Mouse (Mus musculus) liver, embryonic 11.5 days (tissue): ENCODE measurements at regions not wholly inside any gene's neighbourhood (a gene's known extent, or its start where the extent isn't known, plus 50 kb on each side); places are given as distances from the start of the nearest gene placed in this dataset.

ENCODE experiments used
- ATAC-seq: fragments of 200-750 bp; cut with Nextera tagmentation; replicated peaks from 2 replicates; pipeline ENCODE4 v1.8.0; 2017; ENCODE audit warnings: moderate number of reproducible peaks, mild to moderate bottlenecking, moderate TSS enrichment, moderate library complexity; ENCODE audit not compliant: low FRiP score
- DNase-seq: peaks from one replicate; pipeline ENCODE4 v3.0.0-alpha.2; 2017; ENCODE audit warnings: low spot score
- H3K27ac ChIP-seq: fragments of 300-500 bp; sonication (generic); 2 replicates; pipeline ENCODE4 v1.5.1; 2014; ENCODE audit warnings: mild to moderate bottlenecking, low read depth, low read length, control low read depth
- H3K27me3 ChIP-seq: fragments of 300-500 bp; sonication (generic); replicated peaks from 2 replicates; pipeline ENCODE4 v1.6.1; 2014; ENCODE audit warnings: low read length, mixed read lengths; ENCODE audit not compliant: control insufficient read depth, insufficient read depth
- H3K36me3 ChIP-seq: fragments of 300-500 bp; sonication (generic); 2 replicates; pipeline ENCODE4 v1.6.1; 2014; ENCODE audit warnings: mild to moderate bottlenecking, low read length, moderate library complexity, mixed read lengths; ENCODE audit not compliant: control insufficient read depth, insufficient read depth
- H3K4me1 ChIP-seq: fragments of 300-500 bp; sonication (generic); replicated peaks from 2 replicates; pipeline ENCODE4 v1.6.1; 2014; ENCODE audit warnings: low read length, mixed read lengths; ENCODE audit not compliant: control insufficient read depth, insufficient read depth
- H3K4me2 ChIP-seq: fragments of 300-500 bp; sonication (generic); 2 replicates; pipeline ENCODE4 v1.6.1; 2014; ENCODE audit warnings: mild to moderate bottlenecking, control low read depth, moderate library complexity
- H3K4me3 ChIP-seq: fragments of 300-500 bp; sonication (generic); 2 replicates; pipeline ENCODE4 v1.5.1; 2014; ENCODE audit warnings: low read depth, low read length, control low read depth
- H3K9ac ChIP-seq: fragments of 300-500 bp; sonication (generic); 2 replicates; pipeline ENCODE4 v1.6.1; 2014; ENCODE audit warnings: low read depth, low read length, control low read depth
- H3K9me3 ChIP-seq: fragments of 300-500 bp; sonication (generic); 2 replicates; pipeline ENCODE4 v1.6.1; 2016; ENCODE audit warnings: low read length, inconsistent platforms, mixed read lengths; ENCODE audit not compliant: control insufficient read depth
- WGBS: fragments of 180-500 bp; shearing (Covaris S2); extraction: QIAGEN DNeasy Blood & Tissue Kit; methylation state at CpG from one replicate; pipeline ENCODE4 v1.1.7; 2014; 5-methylcytosine and 5-hydroxymethylcytosine counted together

GRCm38 (mm10) chr2:123349625-123350346 lies 584.7 kb downstream of the Sqor start:
- 84% methylated on average over 10 of the region's 10 CpGs for WGBS
- no peaks in the 10 kb centered on the region for H3K4me1 ChIP-seq
- H3K36me3 ChIP-seq: no peaks in the 10 kb centered on the region
- no peak overlapping the region for H3K9ac ChIP-seq
- DNase-seq: no peak
- no peaks in the 10 kb centered on the region for H3K27me3 ChIP-seq
- no peak overlapping the region for H3K4me2 ChIP-seq
- no peak for ATAC-seq
- no peaks in the 10 kb centered on the region for H3K9me3 ChIP-seq
- H3K27ac ChIP-seq: no peak overlapping the region
- no peak overlapping the region for H3K4me3 ChIP-seq

GRCm38 (mm10) chr2:123364204-123364603 lies 599.2 kb downstream of the Sqor start:
- H3K27ac ChIP-seq: no peak overlapping the region
- no peak for ATAC-seq
- no peak overlapping the region for H3K9ac ChIP-seq
- no peak for DNase-seq
- H3K4me1 ChIP-seq: no peaks in the 10 kb centered on the region
- no peak overlapping the region for H3K4me3 ChIP-seq
- no peak overlapping the region for H3K4me2 ChIP-seq
- no peaks in the 10 kb centered on the region for H3K36me3 ChIP-seq
- H3K27me3 ChIP-seq: no peaks in the 10 kb centered on the region
- H3K9me3 ChIP-seq: no peaks in the 10 kb centered on the region

- H3K4me1 ChIP-seq: no peaks in the 10 kb centered on the region
- no peak overlapping the region for H3K4me3 ChIP-seq
- no peak overlapping the region for H3K27ac ChIP-seq
- whole genome bisulfite sequencing: 93% methylated on average over 2 of the region's 2 CpGs
- no peaks in the 10 kb centered on the region for H3K27me3 ChIP-seq
- H3K36me3 ChIP-seq: no peaks in the 10 kb centered on the region
- DNase-seq: no peak
- no peak overlapping the region for H3K4me2 ChIP-seq
- no peak for ATAC-seq
- H3K9ac ChIP-seq: no peak overlapping the region
- H3K9me3 ChIP-seq: no peaks in the 10 kb centered on the region
These were observed 601.5 kb downstream of the Sqor start for GRCm38 (mm10) chr2:123366571-123366970.

GRCm38 (mm10) chr2:123385622-123386418 lies 620.8 kb downstream of the Sqor start:
- no peak overlapping the region for H3K4me2 ChIP-seq
- no peak for ATAC-seq
- WGBS: 67% methylated on average over 6 of the region's 6 CpGs

GRCm38 (mm10) chr2:123386773-123387604 lies 622.0 kb downstream of the Sqor start:
- Histone ChIP-seq H3K36me3 (no peaks in the 10 kb centered on the region), H3K9me3 (no peaks in the 10 kb centered on the region), H3K4me1 (no peaks in the 10 kb centered on the region), H3K9ac (no peak overlapping the region), H3K4me3 (no peak overlapping the region), H3K4me2 (no peak overlapping the region), H3K27ac (no peak overlapping the region), H3K27me3 (no peaks in the 10 kb centered on the region)
- ATAC-seq: no peak
- DNase-seq: no peak
- WGBS: 59% methylated on average over 7 of the region's 7 CpGs

More at GRCm38 (mm10) chr2:123385622-123386418, 620.8 kb downstream of the Sqor start:
- DNase-seq: no peak
- H3K4me3 ChIP-seq: no peak overlapping the region
- H3K4me1 ChIP-seq: no peaks in the 10 kb centered on the region
- no peak overlapping the region for H3K9ac ChIP-seq
- no peaks in the 10 kb centered on the region for H3K36me3 ChIP-seq
- no peaks in the 10 kb centered on the region for H3K9me3 ChIP-seq
- no peaks in the 10 kb centered on the region for H3K27me3 ChIP-seq
- H3K27ac ChIP-seq: no peak overlapping the region

- ATAC-seq: no peak
- WGBS: 87% methylated on average over 1 of the region's 1 CpGs
These were observed 625.9 kb downstream of the Sqor start for GRCm38 (mm10) chr2:123390981-123391380.

GRCm38 (mm10) chr2:123394296-123394695 lies 629.3 kb downstream of the Sqor start:
- 80% methylated on average over 3 of the region's 3 CpGs for WGBS
- no peak for ATAC-seq
- H3K9me3 ChIP-seq: no peaks in the 10 kb centered on the region

More at GRCm38 (mm10) chr2:123390981-123391380, 625.9 kb downstream of the Sqor start:
- Histone ChIP-seq H3K4me3 (no peak overlapping the region), H3K4me2 (no peak overlapping the region), H3K27ac (no peak overlapping the region), H3K27me3 (no peaks in the 10 kb centered on the region), H3K9ac (no peak overlapping the region), H3K4me1 (no peaks in the 10 kb centered on the region), H3K36me3 (no peaks in the 10 kb centered on the region), H3K9me3 (no peaks in the 10 kb centered on the region)
- no peak for DNase-seq

GRCm38 (mm10) chr2:123397551-123397950 lies 632.5 kb downstream of the Sqor start:
- Histone ChIP-seq H3K4me3 (no peak overlapping the region), H3K9ac (no peak overlapping the region), H3K27me3 (no peaks in the 10 kb centered on the region), H3K4me2 (no peak overlapping the region), H3K27ac (no peak overlapping the region), H3K4me1 (no peaks in the 10 kb centered on the region), H3K36me3 (no peaks in the 10 kb centered on the region), H3K9me3 (no peaks in the 10 kb centered on the region)
- WGBS: 55% methylated on average over 1 of the region's 1 CpGs
- ATAC-seq: no peak
- DNase-seq: no peak

More at GRCm38 (mm10) chr2:123394296-123394695, 629.3 kb downstream of the Sqor start:
- H3K27me3 ChIP-seq: no peaks in the 10 kb centered on the region
- no peak overlapping the region for H3K27ac ChIP-seq
- no peak overlapping the region for H3K9ac ChIP-seq
- H3K4me3 ChIP-seq: no peak overlapping the region
- H3K4me1 ChIP-seq: no peaks in the 10 kb centered on the region
- no peaks in the 10 kb centered on the region for H3K36me3 ChIP-seq
- H3K4me2 ChIP-seq: no peak overlapping the region
- DNase-seq: no peak
